Mouse (Mus musculus) adipocyte (in vitro differentiated cells): ENCODE results near the gene Gsta3.
"Not testable (repeated sequence)": the region's sequence is repeated elsewhere in the genome, so short reads cannot be mapped to it uniquely, and the experiment has no call there.

ENCODE experiments used
- DNase-seq: peaks from one replicate; pipeline ENCODE4 v3.0.0-alpha.2; 2016; ENCODE audit warnings: low spot score

The Gsta3 gene

DNA sequence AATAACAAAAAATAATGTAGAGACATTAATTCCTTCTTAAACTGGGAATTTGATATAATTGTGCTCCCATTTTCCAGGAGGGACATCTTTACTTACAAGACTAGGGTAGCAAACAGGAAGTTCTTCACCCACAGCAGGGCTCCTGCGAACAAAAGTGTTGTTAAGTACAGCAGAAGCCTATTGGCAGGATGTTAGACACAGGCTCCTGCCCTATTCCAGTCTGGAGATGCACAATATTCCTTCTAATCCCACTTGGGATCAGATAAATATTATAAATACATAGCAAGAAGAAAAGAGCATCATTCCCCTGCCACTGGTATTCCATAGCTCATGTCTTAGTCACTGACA is 12.9 kb downstream of the Gsta3 start:
- no peak for DNase-seq

DNA sequence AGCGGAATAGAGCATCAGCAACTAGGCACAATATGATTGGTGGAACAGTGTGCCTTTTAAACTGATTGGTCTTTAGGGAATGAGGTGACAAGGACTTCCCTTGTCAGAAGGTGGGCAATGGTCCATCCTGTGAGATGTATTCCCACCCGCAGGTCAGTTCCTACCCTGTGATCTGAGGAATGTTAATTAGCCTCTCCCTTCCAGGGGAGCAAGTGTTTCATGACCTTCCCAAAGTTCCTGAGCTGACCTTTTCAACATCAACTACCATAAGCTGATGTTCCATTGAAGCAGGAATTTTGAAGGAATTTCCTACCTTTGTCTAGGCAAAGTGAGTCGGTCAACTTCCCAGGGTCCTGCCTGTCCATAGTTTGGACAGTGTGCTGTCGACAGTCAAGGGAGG is 13.5 kb downstream of the Gsta3 start:
- DNase-seq = no peak

DNA sequence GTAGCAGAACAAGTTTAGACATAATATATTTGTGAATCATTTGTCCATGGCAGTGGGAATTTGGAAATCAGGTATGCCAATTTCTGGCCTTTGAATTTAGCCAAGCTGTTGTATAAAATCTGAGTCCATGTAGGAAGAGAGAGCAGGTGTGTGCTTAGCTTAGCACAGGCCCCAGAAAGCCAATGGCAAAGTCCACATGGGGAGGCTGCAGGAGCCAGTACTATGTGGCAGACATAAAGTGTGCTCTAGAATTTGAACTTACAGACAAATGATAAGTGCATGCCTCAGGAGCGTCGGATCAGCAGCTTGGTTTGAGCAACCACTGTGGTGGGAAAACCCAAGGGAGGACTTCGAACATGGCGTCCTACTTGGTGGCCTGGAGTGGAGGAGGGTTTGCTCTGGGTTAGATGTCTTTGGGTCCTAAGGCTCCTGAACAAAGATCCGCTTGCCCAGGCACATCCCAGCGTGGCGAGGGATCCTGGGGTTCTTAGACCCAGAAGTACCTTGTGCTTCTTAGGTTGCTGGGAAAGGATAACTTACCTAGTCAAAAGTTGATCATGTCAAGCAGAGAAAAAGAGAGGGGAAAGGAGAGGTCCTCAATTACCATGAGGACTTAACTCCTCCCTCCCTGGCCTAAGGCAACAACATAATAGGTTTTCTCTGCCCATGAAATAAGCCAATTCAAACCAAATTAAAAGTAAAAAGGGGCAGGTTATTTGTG is 15.4 kb downstream of the Gsta3 start:
- no peak for DNase-seq

- DNase-seq = no peak
These were observed 16.0 kb downstream of the Gsta3 start for GRCm38 (mm10) chr1:21256391-21256790.

- no peak for DNase-seq
These were observed 16.5 kb downstream of the Gsta3 start for GRCm38 (mm10) chr1:21256871-21257270.

GRCm38 (mm10) chr1:21259981-21260380 is 19.6 kb downstream of the Gsta3 start:
- DNase-seq = not testable (repeated sequence)

- no peak for DNase-seq
These were observed 22.0 kb downstream of the Gsta3 start for GRCm38 (mm10) chr1:21262401-21262800.

GRCm38 (mm10) chr1:21263986-21264385 is 23.6 kb downstream of the Gsta3 start:
- no peak for DNase-seq

DNA sequence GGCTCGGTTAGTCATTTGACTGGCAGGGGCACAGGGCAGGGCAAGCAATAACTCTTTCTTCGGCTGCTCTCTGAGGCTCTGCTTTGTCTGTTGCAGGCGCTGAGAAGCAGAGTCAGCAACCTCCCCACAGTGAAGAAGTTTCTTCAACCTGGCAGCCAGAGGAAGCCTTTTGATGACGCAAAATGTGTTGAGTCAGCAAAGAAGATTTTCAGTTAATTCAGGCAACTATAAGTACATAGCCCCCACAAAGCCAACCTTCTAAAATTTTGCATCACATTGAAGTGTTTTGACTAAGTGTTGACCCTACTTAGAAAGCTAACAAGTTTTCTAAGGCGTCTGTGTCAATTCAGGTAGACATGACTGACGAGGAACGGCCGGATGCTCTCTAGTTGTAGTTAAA is 24.4 kb downstream of the Gsta3 start:
- no peak for DNase-seq

GRCm38 (mm10) chr1:21266766-21267165 is 26.4 kb downstream of the Gsta3 start:
- DNase-seq = no peak

DNA sequence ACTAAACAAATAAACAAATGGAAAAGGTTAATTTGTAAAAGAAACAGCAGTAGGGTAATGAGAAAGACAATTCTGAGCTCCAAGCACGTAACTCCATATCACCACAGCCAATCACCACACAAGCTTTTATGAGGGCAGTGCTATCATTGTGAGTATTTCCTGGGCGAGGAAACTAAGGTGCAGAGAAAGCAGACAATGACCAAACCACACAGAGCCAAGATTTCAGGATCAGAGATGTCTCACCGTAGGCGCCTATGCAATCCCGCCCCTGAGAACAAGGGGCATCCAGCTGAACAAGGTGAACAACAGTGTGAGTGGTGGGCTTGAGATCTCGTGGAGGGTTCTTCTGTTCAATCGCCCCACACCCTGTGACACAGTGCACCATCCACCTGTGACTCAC is 27.1 kb downstream of the Gsta3 start:
- DNase-seq = not testable (repeated sequence)

GRCm38 (mm10) chr1:21271343-21272055 is 31.1 kb downstream of the Gsta3 start:
- peak; percentile 55 for DNase-seq

DNA sequence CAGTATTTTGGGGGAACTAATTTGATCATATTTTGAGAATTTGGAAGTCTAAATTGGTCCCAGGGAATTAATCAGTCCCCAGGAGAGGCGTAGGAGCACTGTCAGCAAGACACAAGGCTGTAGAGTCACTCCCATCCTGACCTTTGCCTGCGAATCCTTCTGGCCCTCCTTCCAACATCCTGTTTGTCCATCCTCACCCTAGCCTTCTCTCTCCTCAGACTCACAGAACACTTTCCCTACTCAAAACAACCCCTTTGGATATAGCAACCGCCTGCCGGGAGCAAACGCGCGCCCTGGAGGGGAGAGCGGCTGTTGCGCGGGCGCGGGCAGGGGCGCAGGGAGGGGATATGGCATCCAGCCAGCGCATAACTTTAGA is 31.7 kb downstream of the Gsta3 start:
- DNase-seq = no peak

- DNase-seq = no peak
These were observed 32.7 kb downstream of the Gsta3 start for GRCm38 (mm10) chr1:21273091-21273490.

DNA sequence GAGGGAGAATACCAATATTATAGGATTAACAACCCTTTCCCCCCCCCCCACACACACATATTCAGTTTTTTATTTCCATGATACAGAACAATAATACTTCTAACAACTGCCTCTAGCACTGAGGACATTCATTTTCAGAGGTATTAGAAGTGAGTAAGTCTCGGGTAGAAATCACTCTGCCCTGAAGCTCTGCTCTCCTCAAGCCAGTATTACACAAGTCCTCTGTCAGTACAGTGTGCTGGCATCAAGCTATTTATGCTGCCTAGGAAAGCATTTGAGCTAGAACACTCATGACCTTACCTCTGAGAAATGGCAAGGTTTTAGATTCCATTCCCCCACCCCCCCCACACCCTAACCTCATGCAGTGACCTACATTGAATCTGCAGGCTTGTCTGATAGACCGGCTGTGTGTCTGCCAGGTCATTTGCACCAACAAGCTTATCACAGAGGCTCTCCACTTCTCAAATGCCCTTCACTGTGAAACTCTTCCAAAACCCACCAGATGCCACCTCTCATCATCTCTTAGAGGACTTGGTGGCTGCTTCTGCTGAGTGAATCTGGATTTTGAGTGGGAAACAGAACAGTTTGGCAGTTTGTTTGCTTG is 34.1 kb downstream of the Gsta3 start:
- DNase-seq = no peak

DNA sequence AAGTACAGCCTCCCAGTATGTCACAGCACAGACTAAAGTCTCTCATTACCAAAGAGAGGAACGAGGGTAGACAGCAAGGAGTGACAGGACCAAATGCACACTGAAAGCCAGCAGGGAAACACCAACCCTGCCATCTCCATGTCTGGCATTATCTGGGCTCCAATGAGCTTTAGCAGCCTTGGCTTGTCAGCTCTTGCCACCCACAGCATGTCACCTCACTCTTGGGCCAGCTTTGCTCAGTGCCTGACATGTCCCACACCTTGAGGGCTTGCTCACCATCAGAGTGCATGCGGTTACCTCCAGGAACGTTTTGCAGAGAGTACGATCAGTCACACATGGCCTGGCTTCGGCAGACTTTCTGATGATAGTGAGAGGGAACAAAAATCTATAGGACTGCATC is 35.0 kb downstream of the Gsta3 start:
- DNase-seq = not testable (repeated sequence)

DNA sequence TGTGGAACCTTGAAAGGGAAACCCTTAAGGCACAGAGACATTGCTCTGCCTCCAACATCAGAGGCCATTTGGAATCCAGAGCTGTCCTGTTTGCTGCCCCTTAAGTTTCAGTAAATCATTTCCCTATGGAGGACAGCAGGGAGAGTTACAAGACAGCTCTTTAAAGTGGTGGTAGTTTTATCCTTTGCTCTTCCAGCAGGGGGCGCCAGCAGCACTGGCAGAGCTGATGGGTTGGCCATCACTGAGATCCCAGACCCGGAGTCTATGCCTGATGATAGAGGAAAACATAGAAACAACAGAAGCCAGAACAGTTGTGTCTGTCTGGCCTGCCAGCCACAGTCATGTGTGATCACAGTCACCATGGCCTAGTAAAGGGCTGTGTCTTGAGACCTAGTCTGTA is 35.8 kb downstream of the Gsta3 start:
- not testable (repeated sequence) for DNase-seq

- no peak for DNase-seq
These were observed 39.9 kb downstream of the Gsta3 start for GRCm38 (mm10) chr1:21280306-21280705.

GRCm38 (mm10) chr1:21284644-21285043 is 44.3 kb downstream of the Gsta3 start:
- not testable (repeated sequence) for DNase-seq

DNA sequence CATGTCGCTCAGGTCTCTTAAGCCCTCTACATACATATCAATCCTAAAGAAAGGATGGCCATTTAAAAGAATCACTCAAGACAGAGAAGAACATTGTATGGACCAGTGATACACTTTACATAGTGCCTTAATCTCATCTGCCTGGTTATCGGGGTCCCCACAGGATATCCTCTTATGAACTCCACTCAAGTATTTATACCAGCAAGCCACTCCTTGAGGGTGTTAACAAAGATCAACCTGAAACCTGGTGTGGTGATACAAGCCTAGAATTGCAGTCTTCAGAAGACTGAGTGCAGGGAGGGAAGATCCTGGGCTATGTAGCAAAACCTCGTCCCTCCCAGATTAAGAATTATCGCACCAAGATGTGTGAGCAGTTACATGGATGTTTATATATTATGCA is 51.0 kb downstream of the Gsta3 start:
- no peak for DNase-seq

DNA sequence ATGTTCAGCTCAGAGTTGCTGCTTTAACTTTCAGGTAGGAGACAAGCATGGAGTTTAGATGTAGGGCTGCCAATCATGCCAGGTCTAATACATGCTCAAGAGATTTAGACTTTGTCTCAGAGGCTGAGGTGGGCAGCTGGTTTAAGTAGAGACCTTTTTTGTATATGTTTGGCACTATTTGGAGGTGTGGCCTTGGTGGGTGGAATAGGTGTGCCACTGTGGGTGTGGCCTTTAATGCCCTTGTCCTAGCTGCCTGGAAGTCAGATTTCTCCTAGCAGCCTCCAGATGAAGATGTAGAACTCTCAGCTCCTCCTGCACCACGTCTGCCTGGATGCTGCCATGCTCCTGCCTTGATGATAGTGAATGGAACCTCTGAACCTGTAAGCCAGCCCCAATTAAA is 52.2 kb downstream of the Gsta3 start:
- no peak for DNase-seq

- peak; percentile 29 for DNase-seq
These were observed 55.8 kb downstream of the Gsta3 start for GRCm38 (mm10) chr1:21296169-21296568.

GRCm38 (mm10) chr1:21298114-21298513 is 57.7 kb downstream of the Gsta3 start:
- no peak for DNase-seq
